Mouse (Mus musculus) embryonic fibroblast, embryonic 13.5 days (primary cell): Measurements from ENCODE around the gene Slc37a3.
A peak's percentile ranks its signal among the peaks of the same experiment; 100 is the strongest.

ENCODE experiments used
- CTCF ChIP-seq: IDR thresholded peaks from 2 replicates; pipeline ENCODE4 v1.5.1; 2011; ENCODE audit warnings: mild to moderate bottlenecking, control low read depth, low read length, moderate library complexity, borderline replicate concordance; ENCODE audit not compliant: insufficient read depth
- POLR2A ChIP-seq: IDR thresholded peaks from 2 replicates; pipeline ENCODE4 v1.6.1; 2011; ENCODE audit warnings: low read depth, mild to moderate bottlenecking, control low read depth, low read length, moderate library complexity

GRCm38 (mm10) chr6:39344020-39344419 lies 33.5 kb downstream of the Slc37a3 start:
- TF ChIP-seq POLR2A (no peak), CTCF (peak; percentile 100)
